Mouse (Mus musculus) CH12.LX (cell line): ENCODE measurements around the gene Mymk.

Source experiments
- CTCF ChIP-seq, 2 experiments: IDR thresholded peaks in 1 of 2; conservative IDR thresholded peaks in 1 of 2; 2 replicates each; pipeline ENCODE4 v1.5.1; 2011 to 2012; ENCODE audit warnings: low read depth in 2 of 2, low read length in 2 of 2, improper control_type of control experiment in 1 of 2, inconsistent platforms in 1 of 2, mild to moderate bottlenecking in 1 of 2, moderate library complexity in 1 of 2
- MEF2A ChIP-seq: IDR thresholded peaks from 2 replicates; pipeline ENCODE4 v1.6.1; 2014; ENCODE audit warnings: low read depth, mild to moderate bottlenecking, inconsistent platforms, low read length, improper control_type of control experiment, borderline replicate concordance
- MYC ChIP-seq: IDR thresholded peaks from 2 replicates; pipeline ENCODE4 v1.6.1; 2011; ENCODE audit warnings: low read depth, mild to moderate bottlenecking, improper control_type of control experiment, low read length

DNA sequence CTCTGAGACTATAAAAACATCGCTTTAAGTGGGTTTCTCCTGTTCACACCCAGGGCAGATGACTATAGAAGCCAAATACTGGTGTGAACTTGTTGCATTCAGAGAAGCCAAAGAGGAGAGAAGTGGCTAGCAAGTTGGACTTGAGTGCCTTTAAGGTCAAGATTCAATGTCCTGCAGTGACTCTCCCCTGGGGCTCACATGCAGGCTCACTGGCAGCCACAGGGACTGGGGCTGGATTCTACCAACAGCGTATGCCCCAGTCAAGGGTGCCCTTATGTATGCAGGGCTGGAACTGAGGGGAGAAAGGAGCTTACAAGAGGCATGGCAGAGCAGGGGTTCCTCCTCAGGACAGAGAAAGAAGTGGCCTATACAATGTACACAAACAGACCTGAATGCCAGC is 47.8 kb upstream of the Mymk start:
- TF ChIP-seq MYC (no peak), MEF2A (no peak), CTCF (conservative IDR thresholded peaks at IDR 0.05 in 1 of 2, IDR thresholded peaks at IDR 0.05 in 1 of 2; ENCODE audit: low read depth in 2 of 2, low read length in 2 of 2) (no peak)
